Mouse (Mus musculus) c-Kit-positive CD71-positive TER-119-negative erythroid progenitor cells, embryonic 14.5 days (primary cell): ENCODE data around the gene Gdf15.
A peak's percentile ranks its signal among the peaks of the same experiment; 100 is the strongest.
"Not testable (repeated sequence)": the region's sequence is repeated elsewhere in the genome, so short reads cannot be mapped to it uniquely, and the experiment has no call there.

Experiments
- DNase-seq: peaks from one replicate; pipeline ENCODE4 v3.0.0-alpha.2; 2013; ENCODE audit warnings: low read depth

Gene Gdf15

GRCm38 (mm10) chr8:70605871-70606779 lies 26.1 kb downstream of the Gdf15 start:
- DNase-seq = no peak

- DNase-seq = no peak
These were observed 27.7 kb downstream of the Gdf15 start for GRCm38 (mm10) chr8:70604558-70604957.

- no peak for DNase-seq
These were observed 30.0 kb downstream of the Gdf15 start for GRCm38 (mm10) chr8:70602139-70602811.

GRCm38 (mm10) chr8:70601271-70601649 lies 31.0 kb downstream of the Gdf15 start:
- peak; percentile 86 for DNase-seq

- no peak for DNase-seq
These were observed 31.6 kb downstream of the Gdf15 start for GRCm38 (mm10) chr8:70600473-70601270.

- no peak for DNase-seq
These were observed 32.6 kb downstream of the Gdf15 start for GRCm38 (mm10) chr8:70599507-70600290.

- no peak for DNase-seq
These were observed 33.5 kb downstream of the Gdf15 start for GRCm38 (mm10) chr8:70598722-70599121.

GRCm38 (mm10) chr8:70598283-70598682 lies 34.0 kb downstream of the Gdf15 start:
- DNase-seq = no peak

- no peak for DNase-seq
These were observed 34.6 kb downstream of the Gdf15 start for GRCm38 (mm10) chr8:70597417-70598272.

GRCm38 (mm10) chr8:70596775-70597416 lies 35.4 kb downstream of the Gdf15 start:
- DNase-seq = no peak

- no peak for DNase-seq
These were observed 36.0 kb downstream of the Gdf15 start for GRCm38 (mm10) chr8:70596216-70596615.

- DNase-seq = no peak
These were observed 36.4 kb downstream of the Gdf15 start for GRCm38 (mm10) chr8:70595811-70596210.

- DNase-seq = no peak
These were observed 37.4 kb downstream of the Gdf15 start for GRCm38 (mm10) chr8:70594621-70595564.

GRCm38 (mm10) chr8:70593961-70594609 lies 38.2 kb downstream of the Gdf15 start, which contains the start of gene Isyna1:
TSS of gene Isyna1 (plus strand) at chr8:70594373.
- DNase-seq = peak; percentile 91

- DNase-seq = no peak
These were observed 39.1 kb downstream of the Gdf15 start for GRCm38 (mm10) chr8:70593173-70593572.

GRCm38 (mm10) chr8:70591569-70591968 lies 40.7 kb downstream of the Gdf15 start:
- DNase-seq = no peak

GRCm38 (mm10) chr8:70587955-70588354 lies 44.3 kb downstream of the Gdf15 start:
- not testable (repeated sequence) for DNase-seq

GRCm38 (mm10) chr8:70585258-70585652 lies 47.0 kb downstream of the Gdf15 start:
- no peak for DNase-seq
